In the genomic region with DNA sequence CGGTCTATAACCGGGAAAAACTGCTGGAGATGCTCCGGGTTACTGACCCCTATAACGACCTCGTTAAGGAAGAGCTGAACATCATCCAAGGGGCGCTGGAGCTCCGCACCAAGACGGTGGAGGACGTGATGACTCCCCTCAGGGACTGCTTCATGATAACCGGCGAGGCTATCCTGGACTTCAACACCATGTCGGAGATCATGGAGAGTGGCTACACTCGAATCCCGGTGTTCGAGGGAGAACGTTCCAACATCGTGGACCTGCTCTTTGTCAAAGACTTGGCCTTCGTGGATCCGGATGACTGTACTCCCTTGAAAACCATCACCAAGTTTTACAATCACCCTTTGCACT, we compare ENCODE assay signal across 7 mouse cellular contexts. TPM values are rescaled to one million over a fixed set of nuclear protein-coding genes. Genes with fewer than 3 reads are reported as not detected.
DNase-seq lines count a peak whose midpoint lies in the region; ATAC-seq and TF ChIP-seq lines count a peak whose summit lies in the region.

No protein-coding gene starts in this region.

- no peaks in the 10 kb centered on the region for H3K36me3 ChIP-seq in forebrain, embryonic 12.5 days (replicated peaks)
- no peaks in the 10 kb centered on the region for H3K36me3 ChIP-seq in limb, embryonic 14.5 days (ENCODE audit: control insufficient read depth, insufficient read depth, low read length)

- no peak for ATAC-seq in forebrain, embryonic 12.5 days (ENCODE audit: low FRiP score)
- ATAC-seq in limb, embryonic 14.5 days (ENCODE audit: low FRiP score, low read depth) = no peak

- H3K27ac ChIP-seq in forebrain, embryonic 12.5 days = no peak overlapping the region
- H3K27ac ChIP-seq in limb, embryonic 14.5 days (replicated peaks; ENCODE audit: low read depth, low read length) = no peak overlapping the region
- H3K27ac ChIP-seq in olfactory bulb, adult 2 months (ENCODE audit: insufficient read depth, low read depth, low read length) = peak overlapping the region; percentile 59; the same call in 1 of the 2 replicates

- WGBS in forebrain, embryonic 12.5 days = 1% methylated on average over 19 of the region's 19 CpGs
- under 1% methylated on average over 19 of the region's 19 CpGs for WGBS in limb, embryonic 14.5 days
- 1% methylated on average over 19 of the region's 19 CpGs for WGBS in olfactory bulb, adult 2 months

- no peak overlapping the region; the same call in 1 of the 2 replicates for H3K9ac ChIP-seq in forebrain, embryonic 12.5 days
- peak overlapping the region; percentile 67; the same call in 1 of the 2 replicates for H3K9ac ChIP-seq in limb, embryonic 14.5 days (ENCODE audit: low read depth, low read length, severe bottlenecking)

- peak overlapping the region; percentile 96 for H3K4me2 ChIP-seq in forebrain, embryonic 12.5 days
- H3K4me2 ChIP-seq in limb, embryonic 14.5 days (replicated peaks; ENCODE audit: low read depth, low read length, severe bottlenecking) = peak overlapping the region; percentile 100

- no peaks in the 10 kb centered on the region for H3K9me3 ChIP-seq in forebrain, embryonic 12.5 days
- H3K9me3 ChIP-seq in limb, embryonic 14.5 days (ENCODE audit: control insufficient read depth, low read length) = no peaks in the 10 kb centered on the region

- DNase-seq in lung, adult 18-20 months = peak; percentile 8 to 10
- no peak for DNase-seq in lung, postnatal 25 days (ENCODE audit: low spot score)
- peak; percentile 40 for DNase-seq in c-Kit-positive CD71-positive TER-119-positive erythroid progenitor cells, embryonic 14.5 days (ENCODE audit: low spot score)
- DNase-seq in limb, embryonic 14.5 days (ENCODE audit: low spot score) = no peak
- DNase-seq in frontal cortex, postnatal 14 days (ENCODE audit: low spot score in 2 of 2) = no peak

- no peak for TF ChIP-seq POLR2A in limb, embryonic 14.5 days (IDR thresholded peaks at IDR 0.05; ENCODE audit: borderline replicate concordance, extremely low read depth, insufficient read depth, insufficient read length)
- no peak for TF ChIP-seq POLR2A in olfactory bulb, adult 2 months (IDR thresholded peaks at IDR 0.05; ENCODE audit: insufficient read depth, low read depth, low read length)

- H3K27me3 ChIP-seq in forebrain, embryonic 12.5 days = peaks cover 40% of the 10 kb centered on the region
- peaks cover 31% of the 10 kb centered on the region for H3K27me3 ChIP-seq in limb, embryonic 14.5 days (ENCODE audit: control insufficient read depth, insufficient read depth, low read length)

- no peak for TF ChIP-seq CTCF in olfactory bulb, adult 2 months (IDR thresholded peaks at IDR 0.05; ENCODE audit: insufficient read depth, low read depth, low read length)

- H3K4me1 ChIP-seq in forebrain, embryonic 12.5 days = peaks cover 38% of the 10 kb centered on the region
- H3K4me1 ChIP-seq in limb, embryonic 14.5 days (ENCODE audit: control insufficient read depth, insufficient read depth, low read length) = peaks cover 22% of the 10 kb centered on the region
- peaks cover 10% of the 10 kb centered on the region for H3K4me1 ChIP-seq in olfactory bulb, adult 2 months (ENCODE audit: control insufficient read depth, insufficient read depth, low read length)

- peak overlapping the region; percentile 84 for H3K4me3 ChIP-seq in forebrain, embryonic 12.5 days (replicated peaks)
- peak overlapping the region; percentile 86 for H3K4me3 ChIP-seq in limb, embryonic 14.5 days (replicated peaks; ENCODE audit: low read length)
- peak overlapping the region; percentile 76 for H3K4me3 ChIP-seq in olfactory bulb, adult 2 months (ENCODE audit: insufficient read depth, low read depth, low read length)

RNA-seq across cellular contexts. Expression of a gene that starts 1.6 kb away (rescaled TPM):
- 3.6 and 3.9 TPM in 2 replicates for polyA plus RNA-seq in forebrain, embryonic 12.5 days (2016; fragmentation: Nextera tagmentation; extraction: Ambion mirVana)
- polyA plus RNA-seq in limb, embryonic 14.5 days (2012; rRNA removed) = 6.7 and 9.8 TPM in 2 replicates
- 4.8 TPM in 2 replicates for polyA plus RNA-seq in limb, embryonic 14.5 days (2014; fragmentation: Nextera tagmentation; extraction: Ambion mirVana)
- polyA plus RNA-seq in olfactory bulb, adult 2 months (2012; ENCODE audit: insufficient read depth, insufficient read length, low replicate concordance, missing spikeins) = not detected in 2 replicates

RNA-seq across cellular contexts. Expression of a gene that starts 55.7 kb away (rescaled TPM):
- polyA plus RNA-seq in forebrain, embryonic 12.5 days (2016; fragmentation: Nextera tagmentation; extraction: Ambion mirVana) = 17.7 and 20.8 TPM in 2 replicates
- 13.1 and 16.2 TPM in 2 replicates for polyA plus RNA-seq in limb, embryonic 14.5 days (2012; rRNA removed)
- polyA plus RNA-seq in limb, embryonic 14.5 days (2014; fragmentation: Nextera tagmentation; extraction: Ambion mirVana) = 26.8 and 28.2 TPM in 2 replicates
- not detected in 2 replicates for polyA plus RNA-seq in olfactory bulb, adult 2 months (2012; ENCODE audit: insufficient read depth, insufficient read length, low replicate concordance, missing spikeins)

Comparison
In these comparisons a context has a peak if more than half of its experiments do, and no peak if none do; other contexts are left out.
1. DNase-seq: peak in lung, adult 18-20 months (2 of 2) and c-Kit-positive CD71-positive TER-119-positive erythroid progenitor cells, embryonic 14.5 days (single experiment); none in lung, postnatal 25 days (single experiment), limb, embryonic 14.5 days (single experiment) and frontal cortex, postnatal 14 days (0 of 2).
2. Peak in every context shown above with its lines, with median percentiles within 50 percentile points of each other: H3K4me3 ChIP-seq.